ENCODE assay signal across 8 mouse cellular contexts in genomic region chr9:92375378-92375777, GRCm38 (mm10).
DNase-seq lines count a peak whose midpoint lies in the region; TF ChIP-seq lines count a peak whose summit lies in the region.
"Had no signal": no experiment of that assay in that cellular context is flagged by ENCODE, and none has a peak within 500 bp of the region (broad histone marks: within the 10 kb centered on the region; RNA-seq: fewer than 3 reads in every experiment).

No protein-coding gene starts in this region.

- no peak for DNase-seq in layer of hippocampus, adult 2 months (ENCODE audit: low spot score in 2 of 2)
- DNase-seq in layer of hippocampus, postnatal 36 days = no peak
- DNase-seq in NIH3T3 (ENCODE audit: low read depth) = peak; percentile 48
- peak; percentile 35 for DNase-seq in fibroblast of lung, adult 2 months (ENCODE audit: low read depth)
- DNase-seq in cerebellum, postnatal 10 days = no peak
- no peak for DNase-seq in left cerebral cortex, postnatal 25 days (ENCODE audit: low spot score in 2 of 2)
- DNase-seq: gastrocnemius, postnatal 10 days had no signal

- H3K4me1 ChIP-seq in megakaryocyte, embryonic 14.5 days = peaks cover 43% of the 10 kb centered on the region

- no peaks in the 10 kb centered on the region for H3K27me3 ChIP-seq in megakaryocyte, embryonic 14.5 days (replicated peaks)

- no peaks in the 10 kb centered on the region for H3K36me3 ChIP-seq in megakaryocyte, embryonic 14.5 days (replicated peaks; ENCODE audit: low read length)

- H3K4me3 ChIP-seq in layer of hippocampus, adult 2 months = no peak overlapping the region
- H3K4me3 ChIP-seq in megakaryocyte, embryonic 14.5 days (replicated peaks) = peak overlapping the region; percentile 79

- intact Hi-C loops in left cerebral cortex, postnatal 25 days (cut with DNase I) = loop anchor here (2.0 to 10.0 kb wide), 2 partner anchors 159 to 231 kb away; no protein-coding TSS in a partner anchor

- no peak overlapping the region for H3K27ac ChIP-seq in layer of hippocampus, adult 2 months

- H3K9me3 ChIP-seq in megakaryocyte, embryonic 14.5 days = no peaks in the 10 kb centered on the region

- peak; percentile 42 for TF ChIP-seq CTCF in layer of hippocampus, adult 2 months (conservative IDR thresholded peaks at IDR 0.05)

Comparison
In these comparisons a context has a peak if more than half of its experiments do, and no peak if none do; other contexts are left out.
1. DNase-seq: peak in NIH3T3 (single experiment) and fibroblast of lung, adult 2 months (single experiment); none in layer of hippocampus, adult 2 months (0 of 2), layer of hippocampus, postnatal 36 days (0 of 2), cerebellum, postnatal 10 days (0 of 2) and left cerebral cortex, postnatal 25 days (0 of 2).